Mouse (Mus musculus): ENCODE results near the gene Mmp11.

GRCm38 (mm10) chr10:75930304-75930703 lies 6.0 kb downstream of the Mmp11 start:
- TF ChIP-seq POLR2A (IDR thresholded peaks at IDR 0.05; ENCODE audit: borderline replicate concordance, extremely low read depth, insufficient read depth, insufficient read length, poor library complexity, severe bottlenecking) (no peak), CTCF (IDR thresholded peaks at IDR 0.05; ENCODE audit: borderline replicate concordance, extremely low read depth, insufficient read depth, insufficient read length) (no peak)
